Mouse (Mus musculus) adrenal gland, adult 10 weeks (tissue): ENCODE results near the gene Capsl. TPM values are rescaled to one million over a fixed set of nuclear protein-coding genes. Genes with fewer than 3 reads are reported as not detected.

Source experiments
- polyA plus RNA-seq: library from polyadenylated mRNA; stranded (reverse); fragments of 350-450 nt; fragmentation: Illumina TruSeq; extraction: RNeasy Lipid Tissue Mini Kit (QIAGEN cat#74804); gene quantifications from one replicate; pipeline ENCODE4 v1.2.3, GENCODE M21; 2014; ENCODE audit warnings: low read depth, low replicate concordance

Capsl gene
- not detected for polyA plus RNA-seq

GRCm38 (mm10) chr15:9435534-9436180 is at the start of gene Capsl:
Capsl (plus strand) TSS chr15:9436028.

Other genes with a start within 250 kb of the Capsl start
- not detected for gene Ugt3a1, start 159.1 kb upstream of the Capsl start, polyA plus RNA-seq
- gene Ugt3a2, start 100.5 kb upstream of the Capsl start, polyA plus RNA-seq, result 0.47 TPM
- 2.3 TPM for gene Il7r, start 94.1 kb downstream of the Capsl start, polyA plus RNA-seq